Mouse (Mus musculus): ENCODE measurements around the gene Tbl1x.

Gene Tbl1x

GRCm38 (mm10) chrX:77613041-77613440 is 102.2 kb downstream of the Tbl1x start:
- DNase-seq: no peak

- no peak for DNase-seq
Measured at GRCm38 (mm10) chrX:77615735-77616293, 105.0 kb downstream of the Tbl1x start.

- no peak for DNase-seq
Measured at GRCm38 (mm10) chrX:77617368-77618144, 106.7 kb downstream of the Tbl1x start.

GRCm38 (mm10) chrX:77630439-77630838 is 119.6 kb downstream of the Tbl1x start:
- DNase-seq: peak; percentile 27

GRCm38 (mm10) chrX:77636499-77636898 is 125.7 kb downstream of the Tbl1x start:
- no peak for DNase-seq

- peak; percentile 81 for DNase-seq
Measured at GRCm38 (mm10) chrX:77638076-77638475, 127.3 kb downstream of the Tbl1x start.

GRCm38 (mm10) chrX:77640301-77640700 is 129.5 kb downstream of the Tbl1x start:
- DNase-seq: no peak

- DNase-seq: no peak
Measured at GRCm38 (mm10) chrX:77646164-77646563, 135.4 kb downstream of the Tbl1x start.

- no peak for DNase-seq
Measured at GRCm38 (mm10) chrX:77650246-77650645, 139.4 kb downstream of the Tbl1x start.

GRCm38 (mm10) chrX:77662030-77662429 is 151.2 kb downstream of the Tbl1x start:
- no peak for DNase-seq

GRCm38 (mm10) chrX:77663276-77663675 is 152.5 kb downstream of the Tbl1x start:
- DNase-seq: no peak

- DNase-seq: no peak
Measured at GRCm38 (mm10) chrX:77665030-77665429, 154.2 kb downstream of the Tbl1x start.

GRCm38 (mm10) chrX:77666911-77667310 is 156.1 kb downstream of the Tbl1x start:
- DNase-seq: no peak

GRCm38 (mm10) chrX:77667441-77667840 is 156.6 kb downstream of the Tbl1x start:
- no peak for DNase-seq

GRCm38 (mm10) chrX:77669779-77670550 is 159.2 kb downstream of the Tbl1x start:
- DNase-seq: peak; percentile 4
